Mouse (Mus musculus): ENCODE measurements at regions not wholly inside any gene's neighbourhood (a gene's known extent, or its start where the extent isn't known, plus 50 kb on each side); places are given as distances from the start of the nearest gene placed in this dataset.
A peak's percentile ranks its signal among the peaks of the same experiment; 100 is the strongest.

GRCm38 (mm10) chr13:90823877-90824276 is 81.3 kb downstream of the Atp6ap1l start:
- DNase-seq (ENCODE audit: low read depth, low spot score), result no peak

- no peak for DNase-seq (ENCODE audit: low read depth, low spot score)
Observed at GRCm38 (mm10) chr13:90821898-90822297, 83.3 kb downstream of the Atp6ap1l start.

GRCm38 (mm10) chr13:90820453-90820852 is 84.7 kb downstream of the Atp6ap1l start:
- no peak for DNase-seq (ENCODE audit: low read depth, low spot score)

- DNase-seq (ENCODE audit: low read depth, low spot score), result no peak
Observed at GRCm38 (mm10) chr13:90819934-90820333, 85.2 kb downstream of the Atp6ap1l start.

- DNase-seq (ENCODE audit: low read depth, low spot score), result no peak
Observed at GRCm38 (mm10) chr13:90814174-90814865, 90.8 kb downstream of the Atp6ap1l start.

GRCm38 (mm10) chr13:90810011-90810410 is 95.1 kb downstream of the Atp6ap1l start:
- DNase-seq (ENCODE audit: low read depth, low spot score), result no peak

GRCm38 (mm10) chr13:90799641-90800040 is 105.5 kb downstream of the Atp6ap1l start:
- no peak for DNase-seq (ENCODE audit: low read depth, low spot score)

- DNase-seq (ENCODE audit: low read depth, low spot score), result peak; percentile 32
Observed at GRCm38 (mm10) chr13:90798791-90799542, 106.2 kb downstream of the Atp6ap1l start.

GRCm38 (mm10) chr13:90798381-90798780 is 106.8 kb downstream of the Atp6ap1l start:
- no peak for DNase-seq (ENCODE audit: low read depth, low spot score)

- DNase-seq (ENCODE audit: low read depth, low spot score), result no peak
Observed at GRCm38 (mm10) chr13:90797209-90797608, 107.9 kb downstream of the Atp6ap1l start.

- DNase-seq (ENCODE audit: low read depth, low spot score), result no peak
Observed at GRCm38 (mm10) chr13:90796809-90797208, 108.3 kb downstream of the Atp6ap1l start.

GRCm38 (mm10) chr13:90782435-90782834 is 122.7 kb downstream of the Atp6ap1l start:
- no peak for DNase-seq (ENCODE audit: low read depth, low spot score)

- DNase-seq (ENCODE audit: low read depth, low spot score), result no peak
Observed at GRCm38 (mm10) chr13:90781974-90782373, 123.2 kb downstream of the Atp6ap1l start.

GRCm38 (mm10) chr13:90777952-90778298 is 127.2 kb downstream of the Atp6ap1l start:
- DNase-seq (ENCODE audit: low read depth, low spot score), result no peak

- DNase-seq (ENCODE audit: low read depth, low spot score), result no peak
Observed at GRCm38 (mm10) chr13:90777123-90777951, 127.8 kb downstream of the Atp6ap1l start.

GRCm38 (mm10) chr13:90762154-90762553 is 143.0 kb downstream of the Atp6ap1l start:
- DNase-seq (ENCODE audit: low read depth, low spot score), result peak; percentile 48

GRCm38 (mm10) chr13:90760516-90761050 is 144.6 kb downstream of the Atp6ap1l start:
- DNase-seq (ENCODE audit: low read depth, low spot score), result peak; percentile 4

- no peak for DNase-seq (ENCODE audit: low read depth, low spot score)
Observed at GRCm38 (mm10) chr13:90754451-90754850, 150.7 kb downstream of the Atp6ap1l start.

GRCm38 (mm10) chr13:90749741-90750140 is 155.4 kb downstream of the Atp6ap1l start:
- no peak for DNase-seq (ENCODE audit: low read depth, low spot score)

- no peak for DNase-seq (ENCODE audit: low read depth, low spot score)
Observed at GRCm38 (mm10) chr13:90745063-90745462, 160.1 kb downstream of the Atp6ap1l start.

- no peak for DNase-seq (ENCODE audit: low read depth, low spot score)
Observed at GRCm38 (mm10) chr13:90742615-90743402, 162.3 kb downstream of the Atp6ap1l start.

Measured in mesoderm, embryonic 11.5 days (tissue).